Mouse (Mus musculus) erythroblast, embryonic 14.5 days (primary cell): Measurements from ENCODE around the gene Pdilt.

Experiments used
- GATA1 ChIP-seq: IDR thresholded peaks from 2 replicates; pipeline ENCODE4 v1.6.1; 2012; ENCODE audit warnings: low read length, inconsistent platforms, mixed read lengths
- TAL1 ChIP-seq: IDR thresholded peaks from 3 replicates; pipeline ENCODE4 v1.6.1; 2012; ENCODE audit warnings: low read length, inconsistent platforms, mixed read lengths

DNA sequence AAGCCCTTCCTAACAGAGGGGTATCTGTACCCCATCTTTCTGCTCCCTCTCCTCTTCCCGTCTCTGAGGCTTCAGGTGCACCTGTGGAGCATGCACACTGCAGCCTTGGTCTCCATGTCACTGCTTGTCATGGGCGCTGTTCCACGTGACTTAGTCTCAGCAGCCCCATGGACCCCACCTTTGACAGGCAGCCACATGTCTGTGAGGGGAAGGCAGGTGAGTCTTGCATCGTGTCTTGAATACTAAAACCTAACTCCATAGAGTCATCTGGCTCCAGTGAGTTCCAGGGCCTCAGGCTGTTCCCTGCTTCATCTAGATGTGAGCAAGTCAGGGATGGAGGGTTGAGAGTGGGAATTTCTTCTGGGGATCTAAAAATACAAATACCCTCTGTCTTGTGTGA is 39.1 kb downstream of the Pdilt start:
- no peak for TF ChIP-seq GATA1
- TF ChIP-seq TAL1: no peak
